Mouse (Mus musculus) WW6 (cell line): ENCODE measurements around the gene Lsm4.

Source experiments
- DNase-seq: peaks from one replicate; pipeline ENCODE4 v3.0.0-alpha.2; 2013; ENCODE audit warnings: low read depth, low spot score

Gene Lsm4

GRCm38 (mm10) chr8:70649324-70649723 lies 23.7 kb upstream of the Lsm4 start:
- DNase-seq, result peak; percentile 73

GRCm38 (mm10) chr8:70650351-70650750 lies 22.7 kb upstream of the Lsm4 start:
- no peak for DNase-seq

DNA sequence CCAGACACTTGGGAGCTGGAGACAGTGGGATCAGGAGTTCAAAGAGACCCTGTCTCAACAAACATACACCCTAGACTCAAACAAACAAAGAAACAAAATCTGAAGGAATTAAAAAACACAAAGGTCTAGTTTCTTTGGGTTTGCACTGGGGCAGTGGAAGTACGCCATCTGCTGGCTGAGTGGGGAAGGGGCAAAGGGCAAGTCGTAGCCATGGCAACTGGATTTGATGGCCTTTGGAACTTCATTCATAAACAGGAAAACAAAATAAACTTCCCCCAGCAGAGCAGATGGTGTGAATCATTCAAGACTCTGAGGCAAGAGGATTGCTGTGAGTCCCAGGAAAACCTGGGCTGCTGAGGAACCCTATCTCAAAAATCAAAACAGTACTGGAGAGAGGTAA lies 19.8 kb upstream of the Lsm4 start:
- no peak for DNase-seq

DNA sequence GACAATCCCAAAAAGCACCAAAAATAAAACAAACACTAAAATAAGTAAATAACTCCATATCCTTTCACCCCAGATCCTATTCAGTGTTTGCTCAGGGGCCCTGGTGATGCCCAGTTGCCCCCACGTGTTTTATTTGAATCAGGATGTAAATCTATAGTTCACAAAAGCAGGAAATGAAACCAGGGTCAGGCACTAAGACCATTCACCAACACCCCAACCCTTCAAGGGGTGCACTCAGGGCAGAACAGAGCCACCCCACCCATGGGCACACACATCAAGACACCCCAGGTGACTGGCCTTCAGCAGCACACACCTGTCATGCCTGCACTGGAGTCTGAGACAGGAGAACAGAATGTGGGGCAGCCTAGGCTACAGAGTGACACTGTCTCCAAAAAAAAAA lies 18.9 kb upstream of the Lsm4 start:
- DNase-seq, result no peak

DNA sequence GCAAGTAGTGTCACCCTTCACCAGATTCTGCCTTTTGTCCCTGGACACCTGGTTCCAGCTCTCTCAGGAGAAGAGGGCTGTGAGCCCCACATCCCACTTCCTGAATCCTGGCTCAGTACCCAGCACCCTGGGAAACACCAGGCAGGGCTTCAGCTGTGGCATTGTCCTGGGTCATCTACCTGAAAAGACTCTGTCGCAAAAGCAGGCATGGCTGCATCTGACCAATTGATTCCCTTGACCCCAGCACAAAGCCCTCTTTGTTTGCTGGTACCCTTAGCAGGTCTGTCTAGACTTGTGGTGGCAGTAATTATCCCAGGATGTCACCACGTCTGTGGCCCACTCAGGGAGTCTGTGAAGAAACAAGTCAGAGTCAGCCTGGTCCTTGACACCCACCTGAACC lies 17.6 kb upstream of the Lsm4 start:
- DNase-seq, result no peak

DNA sequence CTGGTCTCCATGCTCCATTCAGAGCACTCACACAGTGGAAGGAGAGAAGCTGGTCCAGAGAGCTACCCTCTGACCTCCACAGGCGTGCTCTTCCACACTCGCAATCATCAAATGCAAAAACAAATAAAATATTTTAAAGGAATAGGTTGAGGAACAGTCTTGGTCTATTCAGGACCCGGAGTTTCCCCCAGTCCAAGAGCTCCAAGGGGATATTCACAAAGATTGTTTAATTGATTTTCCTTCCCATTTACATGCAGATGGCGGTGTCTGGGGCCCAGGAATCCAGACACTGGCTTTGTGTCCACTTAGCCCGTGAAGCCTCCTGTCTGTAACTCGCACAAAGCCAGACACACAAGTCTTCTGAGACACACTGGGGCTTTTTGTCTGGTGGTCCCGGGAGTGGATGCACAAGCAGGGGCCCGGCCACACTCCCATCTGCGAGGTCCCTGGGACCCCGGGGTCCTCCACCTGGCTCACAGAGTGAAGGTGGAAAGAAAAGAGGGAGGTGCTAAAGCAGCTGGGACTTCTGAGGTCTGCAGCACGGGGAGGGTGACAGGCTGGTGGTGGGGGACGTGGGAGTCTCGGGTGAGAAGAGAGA lies 16.8 kb upstream of the Lsm4 start:
- no peak for DNase-seq

- no peak for DNase-seq
Measured at GRCm38 (mm10) chr8:70657214-70657613, 15.8 kb upstream of the Lsm4 start.

- no peak for DNase-seq
Measured at GRCm38 (mm10) chr8:70657739-70658138, 15.3 kb upstream of the Lsm4 start.

DNA sequence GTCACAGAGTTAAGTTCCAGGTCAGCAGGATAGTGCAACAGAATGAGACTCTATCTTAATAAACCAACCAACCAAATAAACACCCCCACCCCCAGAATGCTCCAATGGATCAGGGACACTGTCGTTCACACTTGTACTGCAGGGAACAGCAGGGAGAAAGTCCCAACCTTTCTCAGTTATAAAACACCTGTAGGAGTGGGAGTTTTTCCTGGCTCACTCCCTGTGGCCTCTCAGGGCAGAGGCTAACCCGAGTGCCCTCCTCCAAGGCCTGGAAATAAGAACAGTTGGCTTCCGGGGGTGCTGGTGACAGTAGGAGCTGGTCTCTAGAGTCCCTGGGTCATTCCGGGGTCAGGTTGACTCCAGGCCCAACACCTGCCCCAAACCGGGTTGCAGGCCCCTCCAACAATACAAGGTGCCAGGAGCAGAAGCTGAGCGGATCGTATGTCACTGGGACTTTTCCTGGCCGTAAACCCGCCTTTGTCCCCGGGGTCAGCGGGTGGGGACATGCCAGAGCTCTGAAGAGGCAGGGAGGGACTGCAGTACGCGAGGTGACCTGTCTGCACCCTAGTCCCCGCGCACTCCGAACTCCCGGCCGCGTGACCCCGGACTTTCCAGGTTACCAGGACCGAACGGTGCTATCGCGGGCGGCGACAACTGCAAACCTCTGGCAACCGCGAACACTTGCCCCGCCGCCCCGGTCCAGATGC lies 14.0 kb upstream of the Lsm4 start:
- DNase-seq, result no peak

DNA sequence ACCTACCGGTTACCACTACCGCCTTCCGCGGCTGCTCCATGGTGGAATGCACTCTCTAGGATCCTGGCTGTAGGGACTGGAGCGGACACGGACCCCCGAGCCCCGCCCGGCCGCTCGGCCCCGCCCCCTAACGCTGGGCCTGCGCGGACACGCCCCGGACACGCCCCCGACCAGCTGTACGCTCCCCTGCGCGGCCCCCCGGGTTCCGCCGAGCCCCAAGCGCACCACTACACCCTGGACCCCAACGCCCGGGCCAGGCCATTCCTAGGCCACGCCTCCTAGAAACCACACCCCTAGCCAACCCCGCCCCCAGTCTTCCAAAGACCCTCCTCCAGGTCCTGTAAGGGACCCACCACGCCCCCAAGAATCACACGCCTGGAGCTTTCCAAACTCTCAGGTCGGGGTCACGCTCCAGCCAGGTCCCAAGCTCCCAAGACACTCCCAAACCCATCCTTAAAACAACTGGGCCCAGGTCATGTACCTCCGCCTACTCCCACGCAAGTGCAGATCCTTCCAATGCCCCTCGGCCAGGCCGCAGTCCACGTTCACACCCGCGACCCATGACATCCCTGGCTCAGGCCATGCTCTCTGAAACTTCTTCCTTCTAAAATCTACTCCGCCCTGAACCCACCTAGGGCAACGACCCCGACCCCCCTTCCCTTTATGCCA lies 13.3 kb upstream of the Lsm4 start:
- peak; percentile 92 for DNase-seq

DNA sequence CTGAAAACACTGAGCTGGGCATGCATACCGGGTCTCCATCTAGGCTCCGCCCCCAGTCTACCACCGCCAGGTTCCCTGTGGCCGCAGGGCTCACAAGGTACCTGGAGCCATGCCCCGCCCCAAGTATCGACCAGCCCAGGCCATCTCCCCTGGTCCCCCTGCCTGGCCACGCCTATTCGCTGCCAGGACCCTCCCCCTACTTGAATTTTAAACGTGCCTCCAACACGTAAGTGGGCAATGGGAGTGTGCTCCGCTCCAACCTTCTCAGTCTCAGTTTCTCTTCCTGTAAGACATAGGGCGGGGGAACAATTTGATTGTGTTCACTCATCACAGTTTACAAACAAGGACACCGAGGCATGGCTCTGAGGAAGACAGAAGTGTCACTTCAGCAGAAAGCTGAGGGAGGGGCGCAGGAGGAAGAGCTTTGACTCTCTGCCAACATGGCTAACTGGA lies 12.7 kb upstream of the Lsm4 start, which contains the start of gene Pgpep1:
Pgpep1 (minus strand) TSS at position 116 of the 453 bp plus-strand sequence.
- DNase-seq, result peak; percentile 88

DNA sequence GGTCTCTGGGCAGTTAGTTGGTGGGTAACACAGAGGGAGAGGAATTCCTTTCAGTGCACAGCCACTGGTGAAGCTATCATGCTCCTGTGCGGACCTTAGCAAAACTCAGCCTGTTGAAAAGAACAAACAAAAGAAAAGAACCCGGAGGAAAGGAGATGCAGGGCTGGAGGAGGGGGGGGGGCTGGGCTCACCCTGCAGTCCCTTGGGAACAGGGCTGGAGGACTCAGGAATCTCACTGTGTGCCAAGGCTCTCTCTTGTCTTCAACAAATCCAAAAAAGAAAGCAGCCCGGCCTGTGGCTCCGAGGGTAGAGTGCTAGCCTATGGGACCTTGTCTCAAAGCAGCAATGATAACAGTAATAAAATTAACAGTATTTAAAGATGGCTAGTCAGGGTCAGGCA lies 9.4 kb upstream of the Lsm4 start:
- no peak for DNase-seq

- DNase-seq, result no peak
Measured at GRCm38 (mm10) chr8:70664631-70665030, 8.4 kb upstream of the Lsm4 start.

DNA sequence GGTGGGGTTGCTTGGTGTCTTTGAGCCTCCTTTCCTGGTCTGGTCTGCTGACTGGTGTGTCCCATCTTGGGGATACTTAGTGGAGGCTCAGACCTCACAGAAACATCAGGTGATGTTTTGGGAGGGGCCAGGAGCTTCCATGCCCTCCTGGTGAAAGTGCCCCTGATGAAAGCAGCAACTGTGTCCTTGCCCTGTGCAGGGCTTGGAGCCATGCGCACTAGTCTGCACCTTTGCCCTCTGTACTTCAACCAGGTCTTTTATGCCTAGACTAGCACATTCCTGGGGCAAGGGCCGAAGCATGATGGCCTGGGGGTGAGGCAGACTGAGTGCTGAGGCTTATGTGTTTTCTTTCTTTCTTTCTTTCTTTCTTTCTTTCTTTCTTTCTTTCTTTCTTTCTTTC lies 7.4 kb upstream of the Lsm4 start:
- DNase-seq, result no peak

GRCm38 (mm10) chr8:70667071-70667470 lies 6.0 kb upstream of the Lsm4 start:
- DNase-seq, result no peak

- no peak for DNase-seq
Measured at GRCm38 (mm10) chr8:70671615-70672324, 1.3 kb upstream of the Lsm4 start.

DNA sequence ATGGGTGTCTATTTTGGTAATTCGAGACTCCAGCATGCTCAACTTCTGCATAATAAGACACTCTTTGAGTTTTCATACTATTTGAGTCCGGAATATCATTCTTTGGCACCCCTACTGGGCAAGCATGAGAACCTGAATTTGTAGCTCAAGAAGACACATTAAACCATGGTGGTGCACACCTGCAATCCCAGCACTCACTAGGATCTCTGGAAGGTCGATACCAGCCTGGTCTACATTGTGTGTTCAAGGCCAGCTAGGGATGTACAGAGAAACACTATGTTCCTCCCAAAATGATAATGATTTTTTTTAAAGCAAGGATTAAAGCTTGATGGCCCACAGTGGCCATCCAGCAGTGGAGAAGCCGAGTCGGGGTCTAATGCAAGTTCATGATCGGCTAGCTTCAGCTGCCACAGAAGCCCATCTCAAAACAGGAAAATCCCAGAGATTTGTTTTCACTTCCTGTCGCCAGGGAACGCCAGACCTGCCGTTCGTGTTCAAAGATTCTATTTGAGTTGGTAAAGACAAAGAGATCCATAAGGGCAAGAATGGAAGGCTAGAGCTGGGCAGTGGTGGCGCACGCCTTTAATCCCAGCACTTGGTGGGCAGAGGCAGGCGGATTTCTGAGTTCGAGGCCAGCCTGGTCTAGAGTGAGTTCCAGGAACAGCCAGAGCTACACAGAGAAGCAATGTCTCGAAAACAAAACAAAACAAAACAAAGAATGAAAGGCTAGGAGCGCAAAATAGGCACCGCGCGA lies 546 bp upstream of the Lsm4 start:
- no peak for DNase-seq

DNA sequence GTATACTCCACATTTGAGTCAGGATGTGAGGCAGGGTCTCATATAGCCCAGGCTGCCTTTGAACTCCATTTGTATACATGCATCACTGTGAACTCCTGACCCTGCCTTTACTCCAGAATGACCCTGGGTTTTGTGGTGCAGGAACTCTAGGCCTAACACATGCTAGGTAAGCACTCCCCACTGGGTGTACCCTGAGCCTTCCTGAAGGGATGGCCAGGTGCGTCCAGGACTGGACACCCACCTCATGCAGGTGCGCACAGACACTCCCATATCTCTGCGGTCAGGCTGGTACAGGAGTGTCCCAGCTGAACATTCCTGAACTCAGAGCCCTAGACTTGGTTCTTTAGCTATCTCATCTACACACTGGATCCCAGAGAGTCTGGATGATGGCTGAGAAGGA lies 1.1 kb downstream of the Lsm4 start:
- no peak for DNase-seq

DNA sequence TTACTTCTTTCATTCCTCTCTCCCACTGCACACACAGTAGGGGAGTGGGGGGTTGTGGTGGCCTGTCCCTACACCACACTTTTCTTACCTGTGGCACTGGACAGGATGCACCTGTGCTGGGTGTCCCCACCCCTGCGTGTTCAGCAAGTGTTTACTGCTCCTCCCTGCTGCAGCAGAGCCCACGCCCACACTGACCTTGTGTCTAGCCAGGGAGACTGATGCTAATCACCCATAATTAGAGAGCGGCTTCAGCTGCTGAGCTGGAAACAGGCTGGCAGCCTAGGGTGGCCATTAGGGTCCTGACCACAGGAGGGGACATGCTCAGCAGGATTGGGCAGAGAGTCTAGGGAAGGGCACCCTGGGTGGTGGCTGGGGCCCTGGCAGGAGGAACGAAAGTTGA lies 1.7 kb downstream of the Lsm4 start:
- DNase-seq, result no peak

DNA sequence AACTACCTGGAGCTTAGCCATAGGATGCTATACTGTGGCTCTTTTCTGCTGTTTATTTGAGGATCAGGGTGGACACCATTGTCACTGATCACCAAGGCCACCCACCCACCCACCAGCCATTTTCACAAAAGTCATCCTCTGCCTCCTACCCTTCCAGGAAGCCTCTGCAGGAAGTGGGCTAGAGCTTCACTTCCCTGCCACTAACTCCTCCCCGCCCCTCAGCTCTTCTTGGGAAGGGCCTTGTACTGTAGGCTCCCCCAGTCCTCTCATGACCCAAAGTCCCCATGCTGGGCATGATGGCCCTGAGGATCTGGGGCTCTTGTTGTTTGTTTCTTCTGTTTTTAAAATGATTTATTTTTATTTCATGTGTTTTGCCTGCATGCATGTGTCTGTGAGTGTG lies 2.3 kb downstream of the Lsm4 start:
- DNase-seq, result no peak

DNA sequence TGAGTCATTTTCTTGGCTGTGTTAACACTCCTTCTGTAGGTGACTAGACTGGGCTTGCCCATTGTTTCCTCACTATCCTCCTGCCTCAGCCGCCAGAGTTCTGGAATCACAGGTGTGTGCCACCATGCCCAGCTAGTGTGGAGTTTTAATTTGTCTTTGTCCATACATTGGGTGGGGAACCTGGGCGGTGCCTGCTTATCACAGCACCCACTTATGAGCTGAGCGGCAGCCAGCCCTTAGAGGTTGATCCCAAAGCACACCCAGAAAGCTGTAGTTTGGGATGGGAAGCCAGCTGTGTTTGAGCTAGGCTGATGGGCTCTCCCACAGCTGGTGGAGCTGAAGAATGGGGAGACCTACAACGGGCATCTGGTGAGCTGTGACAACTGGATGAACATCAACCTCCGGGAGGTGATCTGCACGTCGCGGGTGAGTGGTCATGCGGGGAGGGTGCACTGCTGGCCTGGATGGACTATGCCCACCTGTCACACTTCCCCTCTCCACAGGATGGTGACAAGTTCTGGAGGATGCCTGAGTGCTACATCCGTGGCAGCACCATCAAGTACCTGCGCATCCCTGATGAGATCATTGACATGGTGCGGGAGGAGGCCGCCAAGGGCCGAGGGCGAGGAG lies 4.5 kb downstream of the Lsm4 start:
- DNase-seq, result no peak
